11 mouse cellular contexts compared by ENCODE assay signal in the genomic region with DNA sequence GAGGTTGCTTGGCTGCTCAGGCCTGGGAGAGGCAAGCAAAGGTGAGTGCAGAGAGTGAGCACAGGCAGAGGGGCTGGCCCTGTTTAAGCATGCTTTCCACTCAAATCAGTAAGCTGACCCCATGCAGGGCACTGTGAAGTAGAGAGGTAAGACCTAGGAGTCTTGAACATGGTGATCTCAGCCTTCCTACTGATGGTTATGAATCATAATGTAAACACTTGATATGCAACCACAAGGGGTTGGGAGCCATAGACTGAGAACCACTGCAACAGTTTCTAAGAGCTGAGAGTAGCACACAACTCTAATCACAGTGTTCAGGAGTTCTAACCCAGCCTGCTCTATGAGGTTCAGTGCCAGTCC. TPM values are rescaled to one million over a fixed set of nuclear protein-coding genes. Genes with fewer than 3 reads are reported as not detected.
DNase-seq lines count a peak whose midpoint lies in the region; ATAC-seq and TF ChIP-seq lines count a peak whose summit lies in the region.
"Had no signal": no experiment of that assay in that cellular context is flagged by ENCODE, and none has a peak within 500 bp of the region (broad histone marks: within the 10 kb centered on the region; RNA-seq: fewer than 3 reads in every experiment).

No protein-coding gene starts in this region.

- no peak for TF ChIP-seq CTCF in lung, adult 2 months (IDR thresholded peaks at IDR 0.05; ENCODE audit: insufficient read depth, low read length)
- TF ChIP-seq CTCF in MEL (IDR thresholded peaks at IDR 0.05 in 2 of 3, conservative IDR thresholded peaks at IDR 0.05 in 1 of 3; ENCODE audit: control insufficient read depth in 1 of 3, insufficient read depth in 1 of 3, low read depth in 2 of 3, low read length in 3 of 3, poor library complexity in 1 of 3, severe bottlenecking in 1 of 3): 0 out of 6 replicates have a peak, but pooled peaks of 1 of the 3 experiments have one; percentile 7

- TF ChIP-seq POLR2A in lung, adult 2 months (IDR thresholded peaks at IDR 0.05; ENCODE audit: borderline replicate concordance, extremely low read depth, low read depth, low read length): no peak
- no peak for TF ChIP-seq POLR2A in MEL (IDR thresholded peaks at IDR 0.05; ENCODE audit: control insufficient read depth in 1 of 2, insufficient read depth in 1 of 2, low read depth in 1 of 2, low read length in 2 of 2, poor library complexity in 1 of 2)

- no peaks in the 10 kb centered on the region for H3K79me2 ChIP-seq in MEL (ENCODE audit: control insufficient read depth, insufficient read depth, low read length, poor library complexity)

- H3K9ac ChIP-seq in heart, embryonic 13.5 days: peak overlapping the region; percentile 63
- H3K9ac ChIP-seq in MEL (ENCODE audit: control insufficient read depth, low read depth, low read length, poor library complexity, severe bottlenecking): no peak overlapping the region
- H3K9ac ChIP-seq: liver, embryonic 13.5 days had no signal

- 0 out of 2 replicates have a peak, but pooled peaks cover 4% of the 10 kb centered on the region for H3K27me3 ChIP-seq in heart, embryonic 13.5 days (replicated peaks)
- H3K27me3 ChIP-seq in MEL (ENCODE audit: control insufficient read depth in 1 of 2, insufficient read depth in 2 of 2, low read length in 2 of 2): no peaks in the 10 kb centered on the region; a peak in 1 of 4 replicates
- H3K27me3 ChIP-seq: liver, embryonic 13.5 days had no signal

- no peaks in the 10 kb centered on the region for H3K9me3 ChIP-seq in heart, embryonic 13.5 days
- no peaks in the 10 kb centered on the region for H3K9me3 ChIP-seq in MEL (replicated peaks; ENCODE audit: insufficient read depth, low read length)
- H3K9me3 ChIP-seq: liver, embryonic 13.5 days had no signal

- H3K4me1 ChIP-seq in heart, embryonic 13.5 days: peaks cover 15% of the 10 kb centered on the region
- H3K4me1 ChIP-seq in lung, adult 2 months (ENCODE audit: control insufficient read depth, insufficient read depth, low read length): peaks cover 4% of the 10 kb centered on the region; the same call in 1 of the 2 replicates
- peaks cover 12 to 14% of the 10 kb centered on the region in 2 experiments for H3K4me1 ChIP-seq in MEL (ENCODE audit: control insufficient read depth in 1 of 2, insufficient read depth in 2 of 2, low read length in 2 of 2)

- H3K36me3 ChIP-seq in heart, embryonic 13.5 days: no peaks in the 10 kb centered on the region
- H3K36me3 ChIP-seq in MEL (ENCODE audit: control insufficient read depth in 1 of 2, insufficient read depth in 2 of 2, low read length in 2 of 2): peaks cover 2 to 16% of the 10 kb centered on the region in 2 experiments; a peak in 3 of 4 replicates
- H3K36me3 ChIP-seq: liver, embryonic 13.5 days had no signal

- no peak for TF ChIP-seq RAD21 in MEL (IDR thresholded peaks at IDR 0.05; ENCODE audit: low read depth, low read length)

- ATAC-seq in heart, embryonic 13.5 days (ENCODE audit: extremely low read depth, insufficient number of reproducible peaks, low FRiP score, low TSS enrichment): no peak
- 0 out of 2 replicates have a peak, but pooled peaks have one; percentile 18 for ATAC-seq in megakaryocyte, adult 5-6 weeks (ENCODE audit: poor library complexity, severe bottlenecking)
- no peak; the same call in 1 of the 2 replicates for ATAC-seq in megakaryocyte-erythroid progenitor cell, adult 5-6 weeks (replicated peaks; ENCODE audit: low FRiP score, low TSS enrichment, poor library complexity, severe bottlenecking)

- TF ChIP-seq EP300 in MEL (IDR thresholded peaks at IDR 0.05; ENCODE audit: low read depth in 1 of 2, low read length in 2 of 2): peak in 1 of 2 experiments; percentile 27; a peak in 1 of 4 replicates

- H3K4me2 ChIP-seq in heart, embryonic 13.5 days: peak overlapping the region; percentile 62
- H3K4me2 ChIP-seq: liver, embryonic 13.5 days had no signal

- H3K27ac ChIP-seq in heart, embryonic 13.5 days (replicated peaks): peak overlapping the region; percentile 20; the same call in 1 of the 2 replicates
- no peak overlapping the region for H3K27ac ChIP-seq in MEL (ENCODE audit: control insufficient read depth, low read depth, low read length)
- H3K27ac ChIP-seq: liver, embryonic 13.5 days had no signal

- DNase-seq in heart, adult 18-20 months: no peak
- DNase-seq in lung, adult 2 months: no peak
- no peak for DNase-seq in lung, postnatal 4 days
- DNase-seq in MEL (ENCODE audit: low read depth, low spot score): peak; percentile 74
- DNase-seq in natural killer cell, adult 2 months (ENCODE audit: low spot score in 2 of 2): no peak
- DNase-seq: cerebellum, postnatal 36 days; liver, embryonic 13.5 days had no signal

- peak overlapping the region; percentile 25 for H3K4me3 ChIP-seq in heart, embryonic 13.5 days
- H3K4me3 ChIP-seq in lung, adult 2 months (replicated peaks; ENCODE audit: extremely low read depth, low read depth, low read length): peak overlapping the region; percentile 58
- no peak overlapping the region for H3K4me3 ChIP-seq in MEL (ENCODE audit: control insufficient read depth in 1 of 2, insufficient read depth in 1 of 2, low read depth in 2 of 2, low read length in 2 of 2)
- H3K4me3 ChIP-seq: liver, embryonic 13.5 days had no signal

TF ChIP-seq in MEL, 35 proteins besides CTCF, POLR2A, EP300 and RAD21 (continues in another document):
- TF ChIP-seq ZC3H11A (IDR thresholded peaks at IDR 0.05; ENCODE audit: low read depth, low read length): no peak
- TF ChIP-seq SMC3 (IDR thresholded peaks at IDR 0.05; ENCODE audit: low read depth, low read length): 0 out of 2 replicates have a peak, but pooled peaks have one; percentile 1
- TF ChIP-seq GABPA (IDR thresholded peaks at IDR 0.05; ENCODE audit: low read depth, low read length): no peak
- TF ChIP-seq GATA1 (IDR thresholded peaks at IDR 0.05; ENCODE audit: low read depth, low read length): peak; percentile 28; the same call in 1 of the 2 replicates
- TF ChIP-seq ZNF384 (IDR thresholded peaks at IDR 0.05; ENCODE audit: low read depth, low read length): no peak
- TF ChIP-seq ELF1 (IDR thresholded peaks at IDR 0.05; ENCODE audit: low read depth, low read length): no peak
- TF ChIP-seq KAT2A (conservative IDR thresholded peaks at IDR 0.05; ENCODE audit: low read depth, low read length): no peak
- no peak for TF ChIP-seq BHLHE40 (IDR thresholded peaks at IDR 0.05; ENCODE audit: borderline replicate concordance, low read depth, low read length)
- no peak for TF ChIP-seq ZKSCAN1 (IDR thresholded peaks at IDR 0.05; ENCODE audit: low read depth, low read length)
- peak; percentile 3; the same call in 1 of the 2 replicates for TF ChIP-seq MXI1 (IDR thresholded peaks at IDR 0.05; ENCODE audit: low read depth, low read length)
- TF ChIP-seq JUND (IDR thresholded peaks at IDR 0.05; ENCODE audit: low read depth, low read length): peak; percentile 73; the same call in 1 of the 2 replicates
- TF ChIP-seq RCOR1 (IDR thresholded peaks at IDR 0.05; ENCODE audit: low read depth, low read length): peak; percentile 63; the same call in 1 of the 2 replicates
- no peak for TF ChIP-seq CHD2 (IDR thresholded peaks at IDR 0.05; ENCODE audit: low read length)
- no peak for TF ChIP-seq USF2 (IDR thresholded peaks at IDR 0.05; ENCODE audit: borderline replicate concordance in 1 of 2, insufficient read depth in 1 of 2, low read depth in 1 of 2, low read length in 2 of 2)
- TF ChIP-seq NRF1 (IDR thresholded peaks at IDR 0.05; ENCODE audit: insufficient read depth, low read depth, low read length, poor library complexity, severe bottlenecking): no peak
- no peak for TF ChIP-seq HCFC1 (IDR thresholded peaks at IDR 0.05; ENCODE audit: low read depth, low read length)
- TF ChIP-seq MYC (IDR thresholded peaks at IDR 0.05; ENCODE audit: low read depth, low read length): no peak
- TF ChIP-seq SIN3A (IDR thresholded peaks at IDR 0.05; ENCODE audit: low read length): peak; percentile 2; the same call in 1 of the 2 replicates
- TF ChIP-seq MAZ (IDR thresholded peaks at IDR 0.05; ENCODE audit: low read depth, low read length): no peak

RNA-seq across cellular contexts. Expression of gene Piwil4, which starts 22.2 kb away (rescaled TPM):
- 0.06 and 0.09 TPM in 2 replicates for polyA plus RNA-seq in heart, embryonic 13.5 days (2015; fragmentation: Nextera tagmentation; extraction: Ambion mirVana)
- total RNA-seq in heart, adult 18-20 months (2021): not detected
- polyA plus RNA-seq in lung, adult 2 months (2012; rRNA removed): 4.6 and 5.6 TPM in 2 replicates
- total RNA-seq in MEL (2012; rRNA removed): 30.8 and 31.7 TPM in 2 replicates
- polyA plus RNA-seq in MEL (2012; ENCODE audit: insufficient read depth in 1 of 2, insufficient read length in 2 of 2, low read depth in 1 of 2, low replicate concordance in 2 of 2, missing spikeins in 1 of 2): 10 to 100 TPM in 1 of 2 experiments, not detected in 1; 24.8 TPM
- 0.09 TPM in 1 of 2 replicates, not detected in the other for total RNA-seq in megakaryocyte, adult 5-6 weeks (2015)
- total RNA-seq in megakaryocyte, adult 5-6 weeks (2017): not detected in 2 replicates
- total RNA-seq in megakaryocyte-erythroid progenitor cell, adult 5-6 weeks (2014; fragmentation: Nextera tagmentation): not detected in 2 replicates
- not detected in 2 replicates for total RNA-seq in megakaryocyte-erythroid progenitor cell, adult 5-6 weeks (2017)

RNA-seq across cellular contexts. Expression of gene Fut4, which starts 33.9 kb away (rescaled TPM):
- 0.99 and 1.2 TPM in 2 replicates for polyA plus RNA-seq in heart, embryonic 13.5 days (2015; fragmentation: Nextera tagmentation; extraction: Ambion mirVana)
- under 1 TPM; 0.67 to 0.72 TPM for total RNA-seq in heart, adult 18-20 months (2021)
- polyA plus RNA-seq in lung, adult 2 months (2012; rRNA removed): 3.5 and 5.3 TPM in 2 replicates
- total RNA-seq in MEL (2012; rRNA removed): 7.2 and 8.7 TPM in 2 replicates
- 10 to 100 TPM in 1 of 2 experiments, not detected in 1; 11.2 TPM for polyA plus RNA-seq in MEL (2012; ENCODE audit: insufficient read depth in 1 of 2, insufficient read length in 2 of 2, low read depth in 1 of 2, low replicate concordance in 2 of 2, missing spikeins in 1 of 2)
- 6.9 and 7.2 TPM in 2 replicates for total RNA-seq in megakaryocyte, adult 5-6 weeks (2015)
- 9.5 and 9.6 TPM in 2 replicates for total RNA-seq in megakaryocyte, adult 5-6 weeks (2017)
- total RNA-seq in megakaryocyte-erythroid progenitor cell, adult 5-6 weeks (2014; fragmentation: Nextera tagmentation): 0.48 and 0.72 TPM in 2 replicates
- total RNA-seq in megakaryocyte-erythroid progenitor cell, adult 5-6 weeks (2017): 0.57 and 1.1 TPM in 2 replicates

RNA-seq across cellular contexts. Expression of gene 1700012B09Rik, which starts 52.5 kb away (rescaled TPM):
- not detected in 2 replicates for polyA plus RNA-seq in heart, embryonic 13.5 days (2015; fragmentation: Nextera tagmentation; extraction: Ambion mirVana)
- total RNA-seq in heart, adult 18-20 months (2021): not detected
- polyA plus RNA-seq in lung, adult 2 months (2012; rRNA removed): 0.72 and 1.6 TPM in 2 replicates
- not detected in 2 replicates for total RNA-seq in MEL (2012; rRNA removed)
- polyA plus RNA-seq in MEL (2012; ENCODE audit: insufficient read depth in 1 of 2, insufficient read length in 2 of 2, low read depth in 1 of 2, low replicate concordance in 2 of 2, missing spikeins in 1 of 2): not detected
- total RNA-seq in megakaryocyte, adult 5-6 weeks (2015): 3.4 and 5.6 TPM in 2 replicates
- total RNA-seq in megakaryocyte, adult 5-6 weeks (2017): 1.2 and 1.4 TPM in 2 replicates
- not detected in 2 replicates for total RNA-seq in megakaryocyte-erythroid progenitor cell, adult 5-6 weeks (2014; fragmentation: Nextera tagmentation)
- not detected in 2 replicates for total RNA-seq in megakaryocyte-erythroid progenitor cell, adult 5-6 weeks (2017)
- total RNA-seq: gastrocnemius, postnatal 10 days had no signal
- polyA plus RNA-seq: liver, embryonic 13.5 days had no signal

Comparison
In these comparisons a context has a peak if more than half of its experiments do, and no peak if none do; other contexts are left out.
1. H3K4me3 ChIP-seq: peak in heart, embryonic 13.5 days (single experiment) and lung, adult 2 months (single experiment); none in MEL (0 of 2).
2. RNA of gene Piwil4, which starts 22.2 kb away (total RNA-seq): 30.8 to 31.7 TPM in MEL; not detected in heart, adult 18-20 months, 0.09 TPM in megakaryocyte, adult 5-6 weeks and not detected in megakaryocyte-erythroid progenitor cell, adult 5-6 weeks; every median in the first group is over 10 times any median in the second.